Mouse (Mus musculus) forebrain, embryonic 16.5 days (tissue): ENCODE measurements around the gene Muc4. TPM values are rescaled to one million over a fixed set of nuclear protein-coding genes. Genes with fewer than 3 reads are reported as not detected.

Experiments used
- ATAC-seq: fragments of 200-750 bp; cut with Nextera tagmentation; 2 replicates; pipeline ENCODE4 v1.8.0; 2017; ENCODE audit warnings: mild to moderate bottlenecking, moderate library complexity
- H3K27ac ChIP-seq: fragments of 300-500 bp; sonication (generic); 2 replicates; pipeline ENCODE4 v1.5.1; 2014; ENCODE audit warnings: low read length, control low read depth
- H3K27me3 ChIP-seq: fragments of 300-500 bp; sonication (generic); replicated peaks from 2 replicates; pipeline ENCODE4 v1.6.1; 2014; ENCODE audit warnings: low read length; ENCODE audit not compliant: control insufficient read depth, insufficient read depth
- H3K36me3 ChIP-seq: fragments of 300-500 bp; sonication (generic); 2 replicates; pipeline ENCODE4 v1.6.1; 2014; ENCODE audit not compliant: control insufficient read depth, insufficient read depth
- H3K4me1 ChIP-seq: fragments of 300-500 bp; sonication (generic); replicated peaks from 2 replicates; pipeline ENCODE4 v1.6.1; 2014; ENCODE audit warnings: low read length; ENCODE audit not compliant: control insufficient read depth, insufficient read depth
- H3K4me2 ChIP-seq: fragments of 300-500 bp; sonication (generic); 2 replicates; pipeline ENCODE4 v1.6.1; 2014; ENCODE audit warnings: mild to moderate bottlenecking, low read length, control low read depth
- H3K4me3 ChIP-seq: fragments of 300-500 bp; sonication (generic); replicated peaks from 2 replicates; pipeline ENCODE4 v1.5.1; 2014; ENCODE audit warnings: mild to moderate bottlenecking, low read length, control low read depth
- H3K9ac ChIP-seq: fragments of 300-500 bp; sonication (generic); replicated peaks from 2 replicates; pipeline ENCODE4 v1.6.1; 2014; ENCODE audit warnings: low read depth, low read length, control low read depth
- H3K9me3 ChIP-seq: fragments of 300-500 bp; sonication (generic); 2 replicates; pipeline ENCODE4 v1.6.1; 2016; ENCODE audit warnings: low read length; ENCODE audit not compliant: control insufficient read depth
- WGBS: fragments of 180-500 bp; shearing (Covaris S2); extraction: QIAGEN DNeasy Blood & Tissue Kit; methylation state at CpG from one replicate; pipeline ENCODE4 v1.1.7; 2014; 5-methylcytosine and 5-hydroxymethylcytosine counted together
- polyA plus RNA-seq: library from polyadenylated mRNA; unstranded; fragments of >200 nt; fragmentation: Nextera tagmentation; extraction: Ambion mirVana; gene quantifications from 2 replicates; pipeline ENCODE4 v1.2.1, GENCODE M21; 2015

Muc4 gene
- polyA plus RNA-seq, 1 experiment from 2014 or later: not detected

- H3K27me3 ChIP-seq: no peaks in the 10 kb centered on the region
- no peak overlapping the region for H3K4me2 ChIP-seq
- H3K36me3 ChIP-seq: no peaks in the 10 kb centered on the region
- no peaks in the 10 kb centered on the region for H3K4me1 ChIP-seq
- WGBS: 98% methylated on average over 3 of the region's 3 CpGs
- H3K9me3 ChIP-seq: no peaks in the 10 kb centered on the region
- H3K9ac ChIP-seq: no peak overlapping the region
- no peak overlapping the region for H3K4me3 ChIP-seq
- ATAC-seq: no peak
- H3K27ac ChIP-seq: no peak overlapping the region
These were observed 30.1 kb upstream of the Muc4 start for GRCm38 (mm10) chr16:32705606-32706005.

- 68% methylated on average over 17 of the region's 17 CpGs for WGBS
- no peaks in the 10 kb centered on the region for H3K36me3 ChIP-seq
- no peak overlapping the region for H3K9ac ChIP-seq
- no peaks in the 10 kb centered on the region for H3K9me3 ChIP-seq
- no peak overlapping the region for H3K27ac ChIP-seq
- no peaks in the 10 kb centered on the region for H3K4me1 ChIP-seq
- no peak overlapping the region for H3K4me3 ChIP-seq
- H3K4me2 ChIP-seq: no peak overlapping the region
- H3K27me3 ChIP-seq: no peaks in the 10 kb centered on the region
- ATAC-seq: no peak
These were observed 28.4 kb upstream of the Muc4 start for GRCm38 (mm10) chr16:32707111-32707823.

GRCm38 (mm10) chr16:32707824-32708456 is 27.7 kb upstream of the Muc4 start:
- Histone ChIP-seq H3K9ac (no peak overlapping the region), H3K4me2 (no peak overlapping the region), H3K27me3 (no peaks in the 10 kb centered on the region), H3K9me3 (no peaks in the 10 kb centered on the region), H3K27ac (no peak overlapping the region), H3K4me1 (no peaks in the 10 kb centered on the region), H3K4me3 (no peak overlapping the region), H3K36me3 (no peaks in the 10 kb centered on the region)
- ATAC-seq: no peak
- 84% methylated on average over 9 of the region's 9 CpGs for WGBS

DNA sequence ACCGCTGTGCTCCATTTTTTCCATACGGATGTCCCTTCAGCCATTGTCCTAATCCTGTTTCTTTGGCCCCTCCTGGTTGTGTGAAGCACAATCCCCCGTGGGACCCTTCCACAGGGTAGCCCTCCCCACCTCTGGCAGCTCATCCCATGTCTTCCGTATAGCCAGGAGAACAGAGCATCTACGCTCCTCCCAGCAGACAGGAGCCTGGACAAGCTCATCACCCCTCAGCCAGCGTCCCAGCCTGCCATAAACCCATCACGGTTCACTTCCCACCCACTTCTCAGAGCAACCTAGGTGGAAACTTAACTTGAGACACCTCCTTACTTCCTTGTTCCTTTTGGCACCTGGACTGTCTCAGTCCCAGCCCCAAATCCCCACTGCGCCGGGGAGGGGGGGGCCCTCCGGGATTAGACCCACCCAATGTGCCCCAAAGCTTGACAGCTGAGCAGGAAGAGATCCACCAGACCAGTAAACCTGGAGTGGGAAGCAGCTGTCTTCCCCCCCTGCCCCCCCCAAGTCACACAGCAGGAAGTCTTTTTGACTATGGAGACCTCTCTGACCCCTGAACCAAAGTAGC is 27.1 kb upstream of the Muc4 start:
- no peak overlapping the region for H3K9ac ChIP-seq
- H3K4me2 ChIP-seq: no peak overlapping the region
- no peak for ATAC-seq
- H3K9me3 ChIP-seq: no peaks in the 10 kb centered on the region
- H3K27ac ChIP-seq: no peak overlapping the region
- no peaks in the 10 kb centered on the region for H3K36me3 ChIP-seq
- 82% methylated on average over 10 of the region's 10 CpGs for WGBS
- no peak overlapping the region for H3K4me3 ChIP-seq
- H3K4me1 ChIP-seq: no peaks in the 10 kb centered on the region
- H3K27me3 ChIP-seq: no peaks in the 10 kb centered on the region

DNA sequence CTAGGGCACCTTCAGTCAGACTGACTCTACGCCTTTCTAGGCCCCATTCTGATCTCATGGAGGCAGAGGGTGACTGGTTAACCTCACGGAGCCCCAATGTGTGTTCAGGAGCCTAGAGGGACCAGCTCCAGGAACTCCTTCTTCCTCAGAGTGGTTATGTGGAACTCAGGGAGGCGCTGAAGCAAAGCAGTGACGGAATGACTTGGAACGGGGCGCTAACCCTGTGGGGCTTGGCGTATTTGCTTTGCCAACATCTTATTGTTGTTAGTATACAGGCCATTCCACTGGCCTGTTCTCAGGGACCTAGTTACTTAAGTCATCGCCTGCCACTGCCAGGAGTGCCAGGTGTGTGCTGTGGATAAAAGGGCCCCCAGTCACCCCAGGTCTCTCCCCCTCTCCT is 26.6 kb upstream of the Muc4 start:
- Histone ChIP-seq H3K9ac (no peak overlapping the region), H3K4me2 (no peak overlapping the region), H3K36me3 (no peaks in the 10 kb centered on the region), H3K27me3 (no peaks in the 10 kb centered on the region), H3K9me3 (no peaks in the 10 kb centered on the region), H3K4me3 (no peak overlapping the region), H3K27ac (no peak overlapping the region), H3K4me1 (no peaks in the 10 kb centered on the region)
- WGBS: 91% methylated on average over 8 of the region's 8 CpGs
- no peak for ATAC-seq

GRCm38 (mm10) chr16:32710426-32711070 is 25.1 kb upstream of the Muc4 start:
- Histone ChIP-seq H3K9ac (no peak overlapping the region), H3K36me3 (no peaks in the 10 kb centered on the region), H3K9me3 (no peaks in the 10 kb centered on the region), H3K4me1 (no peaks in the 10 kb centered on the region), H3K27me3 (no peaks in the 10 kb centered on the region), H3K4me2 (no peak overlapping the region), H3K4me3 (no peak overlapping the region), H3K27ac (no peak overlapping the region)
- 84% methylated on average over 14 of the region's 14 CpGs for WGBS
- no peak for ATAC-seq

- H3K36me3 ChIP-seq: no peaks in the 10 kb centered on the region
- H3K4me3 ChIP-seq: no peak overlapping the region
- ATAC-seq: no peak
- H3K27me3 ChIP-seq: no peaks in the 10 kb centered on the region
- H3K4me2 ChIP-seq: no peak overlapping the region
- WGBS: 86% methylated on average over 11 of the region's 11 CpGs
- H3K27ac ChIP-seq: no peak overlapping the region
- H3K9ac ChIP-seq: no peak overlapping the region
- H3K4me1 ChIP-seq: no peaks in the 10 kb centered on the region
- no peaks in the 10 kb centered on the region for H3K9me3 ChIP-seq
These were observed 23.5 kb upstream of the Muc4 start for GRCm38 (mm10) chr16:32712202-32712601.

DNA sequence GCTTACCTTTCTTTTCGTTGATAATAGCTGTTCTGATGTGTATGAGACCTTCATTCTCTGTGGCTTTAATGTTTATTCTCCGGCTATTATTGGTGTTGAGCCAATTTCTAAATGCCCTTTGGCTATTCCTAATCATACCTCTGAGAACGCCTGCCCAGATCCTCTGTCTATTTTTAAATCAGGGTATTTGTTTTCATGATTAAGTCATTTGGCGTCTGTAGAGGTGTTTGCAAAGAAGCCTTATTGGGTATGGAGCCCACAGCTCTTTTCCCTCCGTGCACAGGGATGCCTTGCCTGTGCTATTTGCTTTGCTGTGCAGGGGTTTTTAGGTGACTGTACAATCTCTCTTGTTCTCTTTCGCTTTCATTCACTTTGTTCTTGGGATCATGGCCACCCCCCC is 22.1 kb upstream of the Muc4 start:
- Histone ChIP-seq H3K4me2 (no peak overlapping the region), H3K9ac (no peak overlapping the region), H3K27me3 (no peaks in the 10 kb centered on the region), H3K36me3 (no peaks in the 10 kb centered on the region), H3K4me1 (no peaks in the 10 kb centered on the region), H3K27ac (no peak overlapping the region), H3K4me3 (no peak overlapping the region), H3K9me3 (no peaks in the 10 kb centered on the region)
- no peak for ATAC-seq
- WGBS: 57% methylated on average over 6 of the region's 6 CpGs

DNA sequence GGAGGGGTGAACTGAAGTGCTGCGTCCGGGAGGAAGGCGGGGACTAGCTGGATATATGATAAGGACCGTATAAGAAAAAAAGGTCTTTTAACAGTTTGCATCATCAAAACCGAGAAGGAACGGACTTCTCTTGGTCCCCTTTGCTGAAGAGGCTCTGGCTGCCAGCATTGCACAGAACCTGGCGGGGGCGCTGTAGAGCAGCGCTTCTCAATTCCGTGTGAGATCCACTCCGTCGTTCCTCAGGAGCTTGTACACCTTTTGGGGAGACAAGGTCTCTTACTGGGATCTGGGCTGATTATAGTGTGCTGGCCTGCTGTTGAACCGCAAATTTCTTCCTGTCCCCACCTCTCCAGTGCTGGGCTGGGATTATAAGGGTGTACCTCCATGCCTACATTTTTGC is 20.3 kb upstream of the Muc4 start:
- no peak for ATAC-seq
- no peak overlapping the region for H3K27ac ChIP-seq
- H3K4me2 ChIP-seq: no peak overlapping the region
- H3K27me3 ChIP-seq: no peaks in the 10 kb centered on the region
- H3K36me3 ChIP-seq: no peaks in the 10 kb centered on the region
- 28% methylated on average over 13 of the region's 13 CpGs for WGBS
- H3K9ac ChIP-seq: no peak overlapping the region
- no peaks in the 10 kb centered on the region for H3K4me1 ChIP-seq
- H3K9me3 ChIP-seq: no peaks in the 10 kb centered on the region
- H3K4me3 ChIP-seq: no peak overlapping the region
